Comparison of ENCODE assay signal across 9 mouse cellular contexts in genomic region chr9:111314219-111314618, GRCm38 (mm10). TPM values are rescaled to one million over a fixed set of nuclear protein-coding genes. Genes with fewer than 3 reads are reported as not detected.
DNase-seq lines count a peak whose midpoint lies in the region; ATAC-seq lines count a peak whose summit lies in the region.
"Had no signal": no experiment of that assay in that cellular context is flagged by ENCODE, and none has a peak within 500 bp of the region (broad histone marks: within the 10 kb centered on the region; RNA-seq: fewer than 3 reads in every experiment).

No protein-coding gene starts in this region.

- no peak overlapping the region for H3K27ac ChIP-seq in heart, embryonic 10.5 days
- no peak overlapping the region for H3K27ac ChIP-seq in embryonic facial prominence, embryonic 14.5 days (replicated peaks; ENCODE audit: low read depth, low read length)
- H3K27ac ChIP-seq: liver, embryonic 15.5 days had no signal

- no peak overlapping the region for H3K4me3 ChIP-seq in heart, embryonic 10.5 days
- H3K4me3 ChIP-seq in embryonic facial prominence, embryonic 14.5 days (ENCODE audit: low read depth, low read length) = no peak overlapping the region
- H3K4me3 ChIP-seq: liver, embryonic 15.5 days had no signal

- no peaks in the 10 kb centered on the region for H3K9me3 ChIP-seq in heart, embryonic 10.5 days
- peaks cover 14% of the 10 kb centered on the region for H3K9me3 ChIP-seq in embryonic facial prominence, embryonic 14.5 days (ENCODE audit: control insufficient read depth, low read length)
- H3K9me3 ChIP-seq: liver, embryonic 15.5 days had no signal

- 35% methylated on average over 5 of the region's 5 CpGs for WGBS in heart, embryonic 10.5 days
- WGBS in embryonic facial prominence, embryonic 14.5 days = 38% methylated on average over 5 of the region's 5 CpGs

- no peak overlapping the region for H3K4me2 ChIP-seq in embryonic facial prominence, embryonic 14.5 days (ENCODE audit: low read depth, low read length)
- H3K4me2 ChIP-seq: liver, embryonic 15.5 days had no signal

- peaks cover 58% of the 10 kb centered on the region for H3K27me3 ChIP-seq in heart, embryonic 10.5 days (ENCODE audit: insufficient read depth, poor library complexity, severe bottlenecking)
- H3K27me3 ChIP-seq in embryonic facial prominence, embryonic 14.5 days (replicated peaks; ENCODE audit: control insufficient read depth, insufficient read depth, low read length) = peaks cover 53% of the 10 kb centered on the region

- no peak overlapping the region for H3K9ac ChIP-seq in embryonic facial prominence, embryonic 14.5 days (ENCODE audit: low read depth, low read length)
- H3K9ac ChIP-seq: liver, embryonic 15.5 days had no signal

- peaks cover 16% of the 10 kb centered on the region for H3K4me1 ChIP-seq in heart, embryonic 10.5 days
- peaks cover 8% of the 10 kb centered on the region; the same call in 1 of the 2 replicates for H3K4me1 ChIP-seq in embryonic facial prominence, embryonic 14.5 days (ENCODE audit: control insufficient read depth, insufficient read depth, low read length)

- DNase-seq in heart, postnatal 10 days = peak; percentile 33 to 65
- no peak for DNase-seq in heart, embryonic 10.5 days (ENCODE audit: low spot score)
- peak; percentile 59 for DNase-seq in CD4-positive, CD25-positive, alpha-beta regulatory T cell, adult 2 months (ENCODE audit: low read depth, low spot score)
- DNase-seq in adrenal gland, postnatal 14 days = peak; percentile 82
- DNase-seq in embryonic facial prominence, embryonic 14.5 days (ENCODE audit: low spot score) = peak; percentile 33
- DNase-seq in layer of hippocampus, postnatal 10 days (ENCODE audit: low spot score in 2 of 2) = peak; percentile 72 to 77
- DNase-seq in thymus, postnatal 4 days = peak; percentile 72

- H3K36me3 ChIP-seq in heart, embryonic 10.5 days = no peaks in the 10 kb centered on the region
- no peaks in the 10 kb centered on the region for H3K36me3 ChIP-seq in embryonic facial prominence, embryonic 14.5 days (ENCODE audit: control insufficient read depth, insufficient read depth, low read length)
- H3K36me3 ChIP-seq: liver, embryonic 15.5 days had no signal

- ATAC-seq in embryonic facial prominence, embryonic 14.5 days (ENCODE audit: low read depth) = no peak
- ATAC-seq in megakaryocyte-erythroid progenitor cell, adult 5-6 weeks (replicated peaks; ENCODE audit: low FRiP score, low TSS enrichment, poor library complexity, severe bottlenecking) = peak; percentile 89

- intact Hi-C loops in heart, postnatal 10 days (cut with DNase I) = no loop called here

RNA-seq across cellular contexts. Expression of gene Trank1, which starts 2.7 kb away (rescaled TPM):
- total RNA-seq in heart, postnatal 10 days (2021) = under 1 TPM; 0.02 TPM
- polyA plus RNA-seq in heart, embryonic 10.5 days (2016; fragmentation: Nextera tagmentation; extraction: Ambion mirVana) = 0.08 and 0.21 TPM in 2 replicates
- 56.4 and 61.0 TPM in 2 replicates for total RNA-seq in adrenal gland, postnatal 14 days (2021)
- 0.79 and 0.92 TPM in 2 replicates for polyA plus RNA-seq in embryonic facial prominence, embryonic 14.5 days (2014; fragmentation: Nextera tagmentation; extraction: Ambion mirVana)
- total RNA-seq in layer of hippocampus, postnatal 10 days (2021) = 100 to 1,000 TPM in 1 of 2 experiments, 10 to 100 TPM in 1; 92.2 to 132 TPM
- total RNA-seq in megakaryocyte-erythroid progenitor cell, adult 5-6 weeks (2014; fragmentation: Nextera tagmentation) = not detected in 2 replicates
- not detected in 2 replicates for total RNA-seq in megakaryocyte-erythroid progenitor cell, adult 5-6 weeks (2017)

RNA-seq across cellular contexts. Expression of gene Epm2aip1, which starts 42.5 kb away (rescaled TPM):
- 10 to 100 TPM; 31.1 to 34.0 TPM for total RNA-seq in heart, postnatal 10 days (2021)
- polyA plus RNA-seq in heart, embryonic 10.5 days (2016; fragmentation: Nextera tagmentation; extraction: Ambion mirVana) = 24.7 and 28.4 TPM in 2 replicates
- 36.3 and 39.8 TPM in 2 replicates for total RNA-seq in adrenal gland, postnatal 14 days (2021)
- polyA plus RNA-seq in embryonic facial prominence, embryonic 14.5 days (2014; fragmentation: Nextera tagmentation; extraction: Ambion mirVana) = 47.0 and 48.2 TPM in 2 replicates
- total RNA-seq in layer of hippocampus, postnatal 10 days (2021) = 10 to 100 TPM; 80.1 to 83.0 TPM
- 15.9 and 16.7 TPM in 2 replicates for total RNA-seq in megakaryocyte-erythroid progenitor cell, adult 5-6 weeks (2014; fragmentation: Nextera tagmentation)
- 11.2 and 18.6 TPM in 2 replicates for total RNA-seq in megakaryocyte-erythroid progenitor cell, adult 5-6 weeks (2017)

RNA-seq across cellular contexts. Expression of gene Mlh1, which starts 42.6 kb away (rescaled TPM):
- 10 to 100 TPM; 15.2 to 17.2 TPM for total RNA-seq in heart, postnatal 10 days (2021)
- polyA plus RNA-seq in heart, embryonic 10.5 days (2016; fragmentation: Nextera tagmentation; extraction: Ambion mirVana) = 51.7 and 52.6 TPM in 2 replicates
- 20.6 and 20.9 TPM in 2 replicates for total RNA-seq in adrenal gland, postnatal 14 days (2021)
- polyA plus RNA-seq in embryonic facial prominence, embryonic 14.5 days (2014; fragmentation: Nextera tagmentation; extraction: Ambion mirVana) = 33.6 and 34.2 TPM in 2 replicates
- total RNA-seq in layer of hippocampus, postnatal 10 days (2021) = 10 to 100 TPM; 21.1 to 26.0 TPM
- 47.2 and 69.4 TPM in 2 replicates for total RNA-seq in megakaryocyte-erythroid progenitor cell, adult 5-6 weeks (2014; fragmentation: Nextera tagmentation)
- 41.0 and 68.5 TPM in 2 replicates for total RNA-seq in megakaryocyte-erythroid progenitor cell, adult 5-6 weeks (2017)

Comparison
In these comparisons a context has a peak if more than half of its experiments do, and no peak if none do; other contexts are left out.
1. RNA of gene Trank1, which starts 2.7 kb away (total RNA-seq): 92.2 to 132 TPM in layer of hippocampus, postnatal 10 days and 56.4 to 61.0 TPM in adrenal gland, postnatal 14 days; 0.02 TPM in heart, postnatal 10 days and not detected in megakaryocyte-erythroid progenitor cell, adult 5-6 weeks; every median in the first group is over 10 times any median in the second.